Mouse (Mus musculus): Measurements from ENCODE around the gene Grin2c. TPM values are rescaled to one million over a fixed set of nuclear protein-coding genes. Genes with fewer than 3 reads are reported as not detected.

Gene Grin2c
- polyA plus RNA-seq, 1 experiment from 2014 or later, result 0.24 TPM

DNA sequence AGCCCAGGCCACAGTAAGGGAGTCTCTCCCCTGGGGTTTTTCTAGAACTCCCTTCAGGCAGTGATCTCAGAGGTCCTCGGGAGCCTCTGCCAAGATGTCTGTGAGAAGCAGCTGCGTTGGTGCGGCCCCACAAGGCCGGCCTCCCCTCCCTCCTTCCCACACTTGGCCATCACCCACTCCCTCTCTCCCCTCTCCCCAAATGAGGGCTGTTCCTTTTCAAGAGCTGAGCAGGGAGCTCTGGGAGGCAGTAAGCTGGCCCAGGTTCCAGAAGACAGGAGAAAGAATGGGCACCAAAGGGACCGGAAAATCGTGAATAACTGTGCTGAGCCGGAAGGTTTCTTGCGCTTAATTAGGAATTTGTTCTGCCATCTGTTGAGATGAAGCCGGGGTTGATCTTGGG, 35.1 kb downstream of the Grin2c start:
- H3K27ac ChIP-seq (ENCODE audit: low read depth, low read length), result no peak overlapping the region
- no peak for ATAC-seq (ENCODE audit: low read depth)
- H3K36me3 ChIP-seq (ENCODE audit: control insufficient read depth, insufficient read depth, low read length), result no peaks in the 10 kb centered on the region
- H3K4me3 ChIP-seq (ENCODE audit: low read depth, low read length), result no peak overlapping the region
- WGBS, result 23% methylated on average over 9 of the region's 9 CpGs
- H3K4me1 ChIP-seq (ENCODE audit: control insufficient read depth, insufficient read depth, low read length), result peaks cover 52% of the 10 kb centered on the region
- no peaks in the 10 kb centered on the region for H3K27me3 ChIP-seq (ENCODE audit: control insufficient read depth, insufficient read depth, low read length)
- H3K9ac ChIP-seq (replicated peaks; ENCODE audit: low read depth, low read length), result no peak overlapping the region
- no peaks in the 10 kb centered on the region for H3K9me3 ChIP-seq (ENCODE audit: control insufficient read depth, low read length)
- no peak overlapping the region for H3K4me2 ChIP-seq (ENCODE audit: low read depth, low read length)

- Histone ChIP-seq H3K9ac (replicated peaks; ENCODE audit: low read depth, low read length) (no peak overlapping the region), H3K27ac (ENCODE audit: low read depth, low read length) (no peak overlapping the region), H3K4me1 (ENCODE audit: control insufficient read depth, insufficient read depth, low read length) (peaks cover 50% of the 10 kb centered on the region), H3K4me2 (ENCODE audit: low read depth, low read length) (no peak overlapping the region), H3K27me3 (ENCODE audit: control insufficient read depth, insufficient read depth, low read length) (no peaks in the 10 kb centered on the region), H3K4me3 (ENCODE audit: low read depth, low read length) (no peak overlapping the region), H3K36me3 (ENCODE audit: control insufficient read depth, insufficient read depth, low read length) (no peaks in the 10 kb centered on the region), H3K9me3 (ENCODE audit: control insufficient read depth, low read length) (no peaks in the 10 kb centered on the region)
- ATAC-seq (ENCODE audit: low read depth), result no peak
- WGBS, result 54% methylated on average over 14 of the region's 14 CpGs
Measured at GRCm38 (mm10) chr11:115231168-115231915, 35.7 kb downstream of the Grin2c start.

DNA sequence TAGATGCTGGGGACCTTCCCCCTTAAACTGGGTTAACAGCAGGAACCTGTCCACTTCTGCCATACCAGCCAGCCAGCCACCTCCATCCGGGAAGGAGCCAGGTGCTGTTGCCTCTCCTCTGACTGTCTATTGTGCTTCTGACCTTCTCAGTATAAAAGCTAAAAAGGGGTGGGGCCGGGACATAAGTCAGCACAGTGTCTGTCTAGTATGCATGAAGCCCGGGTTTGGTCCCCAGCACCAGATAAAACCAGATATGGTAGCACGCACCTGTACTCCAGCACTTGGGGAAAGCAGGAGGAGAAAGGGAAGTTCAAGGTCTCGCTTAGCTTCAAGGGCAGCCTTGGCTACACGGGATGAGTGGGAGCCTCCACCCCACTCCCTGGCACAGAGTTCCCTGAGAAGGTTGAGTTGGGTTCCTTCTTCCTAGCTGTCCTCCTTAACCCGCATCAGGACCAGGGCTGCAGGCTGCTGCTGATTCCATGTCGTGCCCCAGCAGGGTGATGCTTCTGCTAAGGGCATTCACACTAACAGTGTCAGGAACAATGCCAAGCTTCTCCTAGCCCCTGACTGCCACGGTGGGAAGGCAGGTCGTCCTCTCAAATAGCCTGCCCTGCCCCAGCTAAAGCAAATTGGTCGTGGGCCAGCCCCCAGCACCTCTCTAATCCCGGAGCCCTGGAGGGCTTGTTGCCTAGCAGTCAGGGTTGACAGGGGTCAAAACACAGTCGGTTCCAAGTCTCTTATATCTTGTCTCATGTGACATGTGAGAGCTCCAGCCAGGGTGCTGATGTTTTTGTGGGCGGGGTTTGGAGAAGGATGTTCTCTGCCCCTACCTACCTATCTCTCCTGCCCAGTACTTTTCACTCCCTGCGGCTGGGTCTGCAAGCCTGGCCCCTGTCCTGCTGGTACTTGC, 37.8 kb downstream of the Grin2c start:
- no peak overlapping the region for H3K4me3 ChIP-seq (ENCODE audit: low read depth, low read length)
- H3K9me3 ChIP-seq (ENCODE audit: control insufficient read depth, low read length), result no peaks in the 10 kb centered on the region
- no peaks in the 10 kb centered on the region; the same call in 1 of the 2 replicates for H3K27me3 ChIP-seq (ENCODE audit: control insufficient read depth, insufficient read depth, low read length)
- H3K4me2 ChIP-seq (ENCODE audit: low read depth, low read length), result no peak overlapping the region
- H3K9ac ChIP-seq (replicated peaks; ENCODE audit: low read depth, low read length), result no peak overlapping the region
- no peaks in the 10 kb centered on the region for H3K36me3 ChIP-seq (ENCODE audit: control insufficient read depth, insufficient read depth, low read length)
- H3K4me1 ChIP-seq (ENCODE audit: control insufficient read depth, insufficient read depth, low read length), result peaks cover 41% of the 10 kb centered on the region
- WGBS, result 46% methylated on average over 15 of the region's 15 CpGs
- no peak for ATAC-seq (ENCODE audit: low read depth)
- no peak overlapping the region for H3K27ac ChIP-seq (ENCODE audit: low read depth, low read length)

GRCm38 (mm10) chr11:115228430-115228829, 38.6 kb downstream of the Grin2c start:
- Histone ChIP-seq H3K4me3 (ENCODE audit: low read depth, low read length) (no peak overlapping the region), H3K4me1 (ENCODE audit: control insufficient read depth, insufficient read depth, low read length) (peaks cover 35% of the 10 kb centered on the region), H3K4me2 (ENCODE audit: low read depth, low read length) (no peak overlapping the region), H3K9ac (replicated peaks; ENCODE audit: low read depth, low read length) (no peak overlapping the region), H3K27me3 (ENCODE audit: control insufficient read depth, insufficient read depth, low read length) (no peaks in the 10 kb centered on the region; the same call in 1 of the 2 replicates), H3K36me3 (ENCODE audit: control insufficient read depth, insufficient read depth, low read length) (no peaks in the 10 kb centered on the region), H3K27ac (ENCODE audit: low read depth, low read length) (no peak overlapping the region), H3K9me3 (ENCODE audit: control insufficient read depth, low read length) (no peaks in the 10 kb centered on the region)
- WGBS, result 75% methylated on average over 7 of the region's 7 CpGs
- ATAC-seq (ENCODE audit: low read depth), result no peak

DNA sequence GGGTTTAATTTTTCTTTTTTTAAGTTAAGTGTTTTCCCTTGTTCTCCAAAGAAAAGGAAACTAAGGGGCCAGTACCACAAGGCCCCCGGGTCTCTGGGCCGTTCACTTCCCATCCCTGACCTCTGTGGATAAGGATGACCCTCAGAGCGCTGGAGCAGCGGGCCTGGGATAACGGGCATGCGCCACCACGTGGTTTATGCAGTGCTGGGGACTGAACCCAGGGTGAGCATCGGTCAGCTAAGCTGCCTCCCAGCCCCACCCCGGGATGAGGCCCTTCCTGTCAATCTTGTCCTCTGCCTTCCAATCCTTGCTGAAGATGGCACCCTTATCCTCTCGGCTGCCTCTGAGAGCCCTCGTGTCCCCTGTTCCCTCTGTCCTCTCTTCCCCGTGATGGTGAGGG, 39.4 kb downstream of the Grin2c start:
- no peak overlapping the region for H3K4me3 ChIP-seq (ENCODE audit: low read depth, low read length)
- no peaks in the 10 kb centered on the region for H3K9me3 ChIP-seq (ENCODE audit: control insufficient read depth, low read length)
- peaks cover 30% of the 10 kb centered on the region; the same call in 1 of the 2 replicates for H3K4me1 ChIP-seq (ENCODE audit: control insufficient read depth, insufficient read depth, low read length)
- H3K36me3 ChIP-seq (ENCODE audit: control insufficient read depth, insufficient read depth, low read length), result no peaks in the 10 kb centered on the region
- H3K27me3 ChIP-seq (ENCODE audit: control insufficient read depth, insufficient read depth, low read length), result no peaks in the 10 kb centered on the region; the same call in 1 of the 2 replicates
- no peak for ATAC-seq (ENCODE audit: low read depth)
- 0 out of 2 replicates have a peak overlapping the region, but pooled peaks have one; percentile 16 for H3K9ac ChIP-seq (replicated peaks; ENCODE audit: low read depth, low read length)
- no peak overlapping the region for H3K27ac ChIP-seq (ENCODE audit: low read depth, low read length)
- H3K4me2 ChIP-seq (ENCODE audit: low read depth, low read length), result no peak overlapping the region
- WGBS, result 32% methylated on average over 12 of the region's 12 CpGs

DNA sequence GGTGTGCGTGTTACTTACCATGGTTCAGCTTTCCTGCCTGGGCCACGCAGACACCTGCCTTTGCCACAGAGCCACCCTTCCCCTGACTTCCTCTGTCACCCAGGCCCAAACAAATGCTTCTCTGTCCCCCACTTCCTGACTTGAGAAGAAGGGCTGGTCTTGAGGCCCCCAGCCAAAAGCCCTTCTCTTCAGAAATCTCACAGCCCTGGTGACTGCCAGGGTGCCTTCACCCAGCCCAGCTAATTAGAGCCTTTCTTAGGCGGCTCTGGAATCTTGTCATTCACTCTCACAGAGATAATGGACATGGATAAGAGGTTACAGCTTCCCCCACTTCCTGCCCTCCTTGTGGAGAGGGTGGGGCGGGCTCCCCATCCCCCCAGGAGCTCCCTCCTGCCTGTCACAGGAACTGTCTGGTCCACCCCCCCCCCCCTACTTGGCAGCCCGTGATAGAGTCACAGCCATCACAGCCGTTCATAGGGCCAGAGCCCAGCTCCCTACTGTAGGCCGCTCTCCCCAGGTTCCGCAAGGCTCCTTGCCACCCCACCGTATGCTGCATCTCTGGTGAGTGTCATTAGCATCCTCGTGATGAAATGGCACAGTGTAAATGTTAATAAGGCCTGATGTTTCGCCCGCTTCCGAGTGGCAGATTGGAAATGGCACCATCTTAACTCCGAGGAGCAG, 40.1 kb downstream of the Grin2c start:
- peak; percentile 39; the same call in 1 of the 2 replicates for ATAC-seq (ENCODE audit: low read depth)
- Histone ChIP-seq H3K4me3 (ENCODE audit: low read depth, low read length) (no peak overlapping the region), H3K27ac (ENCODE audit: low read depth, low read length) (no peak overlapping the region), H3K9me3 (ENCODE audit: control insufficient read depth, low read length) (no peaks in the 10 kb centered on the region), H3K27me3 (ENCODE audit: control insufficient read depth, insufficient read depth, low read length) (no peaks in the 10 kb centered on the region; the same call in 1 of the 2 replicates), H3K4me2 (ENCODE audit: low read depth, low read length) (no peak overlapping the region), H3K4me1 (ENCODE audit: control insufficient read depth, insufficient read depth, low read length) (peaks cover 28% of the 10 kb centered on the region), H3K36me3 (ENCODE audit: control insufficient read depth, insufficient read depth, low read length) (no peaks in the 10 kb centered on the region), H3K9ac (replicated peaks; ENCODE audit: low read depth, low read length) (no peak overlapping the region)
- WGBS, result 34% methylated on average over 14 of the region's 14 CpGs

- H3K27ac ChIP-seq (ENCODE audit: low read depth, low read length), result no peak overlapping the region
- no peak overlapping the region for H3K9ac ChIP-seq (replicated peaks; ENCODE audit: low read depth, low read length)
- no peaks in the 10 kb centered on the region; the same call in 1 of the 2 replicates for H3K27me3 ChIP-seq (ENCODE audit: control insufficient read depth, insufficient read depth, low read length)
- H3K4me1 ChIP-seq (ENCODE audit: control insufficient read depth, insufficient read depth, low read length), result peaks cover 22% of the 10 kb centered on the region
- H3K36me3 ChIP-seq (ENCODE audit: control insufficient read depth, insufficient read depth, low read length), result no peaks in the 10 kb centered on the region
- no peaks in the 10 kb centered on the region for H3K9me3 ChIP-seq (ENCODE audit: control insufficient read depth, low read length)
- ATAC-seq (ENCODE audit: low read depth), result no peak
- 70% methylated on average over 6 of the region's 6 CpGs for WGBS
- H3K4me2 ChIP-seq (ENCODE audit: low read depth, low read length), result no peak overlapping the region
- H3K4me3 ChIP-seq (ENCODE audit: low read depth, low read length), result no peak overlapping the region
Measured at GRCm38 (mm10) chr11:115225301-115225700, 41.7 kb downstream of the Grin2c start.

- H3K9ac ChIP-seq (replicated peaks; ENCODE audit: low read depth, low read length), result no peak overlapping the region
- no peak overlapping the region for H3K27ac ChIP-seq (ENCODE audit: low read depth, low read length)
- no peak for ATAC-seq (ENCODE audit: low read depth)
- H3K36me3 ChIP-seq (ENCODE audit: control insufficient read depth, insufficient read depth, low read length), result no peaks in the 10 kb centered on the region
- H3K4me2 ChIP-seq (ENCODE audit: low read depth, low read length), result no peak overlapping the region
- no peak overlapping the region for H3K4me3 ChIP-seq (ENCODE audit: low read depth, low read length)
- H3K4me1 ChIP-seq (ENCODE audit: control insufficient read depth, insufficient read depth, low read length), result peaks cover 22% of the 10 kb centered on the region
- H3K27me3 ChIP-seq (ENCODE audit: control insufficient read depth, insufficient read depth, low read length), result no peaks in the 10 kb centered on the region; the same call in 1 of the 2 replicates
- no peaks in the 10 kb centered on the region for H3K9me3 ChIP-seq (ENCODE audit: control insufficient read depth, low read length)
- 38% methylated on average over 8 of the region's 8 CpGs for WGBS
Measured at GRCm38 (mm10) chr11:115224889-115225288, 42.2 kb downstream of the Grin2c start.
